Mouse (Mus musculus) stomach, embryonic 14.5 days (tissue): ENCODE results near the gene 1700012B07Rik. TPM values are rescaled to one million over a fixed set of nuclear protein-coding genes. Genes with fewer than 3 reads are reported as not detected.

Experiments
- ATAC-seq: fragments of 200-750 bp; cut with Nextera tagmentation; 2 replicates; pipeline ENCODE4 v1.8.0; 2017; ENCODE audit warnings: low read depth, moderate TSS enrichment; ENCODE audit not compliant: insufficient number of reproducible peaks, insufficient read depth, low FRiP score
- H3K27ac ChIP-seq: fragments of 300-500 bp; sonication (generic); 2 replicates; pipeline ENCODE4 v1.5.1; 2014; ENCODE audit warnings: mild to moderate bottlenecking, low read length, moderate library complexity, mixed read lengths
- H3K27me3 ChIP-seq: fragments of 300-500 bp; sonication (generic); 2 replicates; pipeline ENCODE4 v1.6.1; 2014; ENCODE audit warnings: low read length, control low read depth, mixed read lengths; ENCODE audit not compliant: control insufficient read depth, insufficient read depth
- H3K36me3 ChIP-seq: fragments of 300-500 bp; sonication (generic); 2 replicates; pipeline ENCODE4 v1.6.1; 2014; ENCODE audit warnings: mild to moderate bottlenecking, control low read depth, low read length, moderate library complexity, mixed read lengths; ENCODE audit not compliant: control insufficient read depth, insufficient read depth
- H3K4me1 ChIP-seq: fragments of 300-500 bp; sonication (generic); 2 replicates; pipeline ENCODE4 v1.6.1; 2014; ENCODE audit warnings: low read length, control low read depth, mixed read lengths; ENCODE audit not compliant: control insufficient read depth, insufficient read depth
- H3K4me2 ChIP-seq: fragments of 300-500 bp; sonication (generic); replicated peaks from 2 replicates; pipeline ENCODE4 v1.6.1; 2014; ENCODE audit warnings: low read depth, low read length, control low read depth
- H3K4me3 ChIP-seq: fragments of 300-500 bp; sonication (generic); 2 replicates; pipeline ENCODE4 v1.5.1; 2014; ENCODE audit warnings: low read depth, low read length, control low read depth
- H3K9ac ChIP-seq: fragments of 300-500 bp; sonication (generic); replicated peaks from 2 replicates; pipeline ENCODE4 v1.6.1; 2014; ENCODE audit warnings: low read depth, mild to moderate bottlenecking, control low read depth, low read length, moderate library complexity, mixed read lengths
- H3K9me3 ChIP-seq: fragments of 300-500 bp; sonication (generic); 2 replicates; pipeline ENCODE4 v1.6.1; 2016; ENCODE audit warnings: low read depth, low read length, control low read depth; ENCODE audit not compliant: control insufficient read depth
- WGBS: fragments of 180-500 bp; shearing (Covaris S2); extraction: QIAGEN DNeasy Blood & Tissue Kit; methylation state at CpG from one replicate; pipeline ENCODE4 v1.1.7; 2014; 5-methylcytosine and 5-hydroxymethylcytosine counted together
- polyA plus RNA-seq: library from polyadenylated mRNA; unstranded; fragments of >200 nt; fragmentation: Nextera tagmentation; extraction: Ambion mirVana; gene quantifications from 2 replicates; pipeline ENCODE4 v1.2.1, GENCODE M21; 2014

Gene 1700012B07Rik
- polyA plus RNA-seq, 1 experiment from 2014 or later = not detected

DNA sequence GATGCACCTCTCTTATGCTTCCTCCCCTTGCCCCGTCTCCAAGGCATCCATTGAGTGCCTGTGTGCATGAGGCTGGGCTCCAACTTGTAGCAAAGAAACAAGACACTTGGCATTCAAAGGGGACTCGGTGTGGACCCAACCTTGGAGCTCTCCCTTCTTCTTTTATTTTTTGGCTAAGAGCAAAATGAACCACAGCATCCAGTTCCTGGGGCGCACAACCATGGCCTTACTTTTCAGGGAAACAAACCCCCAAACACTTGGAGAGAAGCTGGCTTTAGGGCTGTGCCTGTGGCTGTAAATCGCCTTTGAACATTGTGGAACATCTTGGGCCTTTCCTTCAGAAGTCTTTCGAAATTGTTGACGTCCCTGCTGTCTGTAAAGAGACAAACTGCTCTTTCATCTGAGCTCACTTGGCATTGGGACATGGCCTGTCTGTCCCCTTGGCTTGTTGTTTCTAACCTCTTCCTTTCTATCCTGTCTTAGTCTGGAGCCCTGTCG, 73.7 kb downstream of the 1700012B07Rik start:
- no peaks in the 10 kb centered on the region for H3K36me3 ChIP-seq
- no peaks in the 10 kb centered on the region for H3K9me3 ChIP-seq
- H3K27me3 ChIP-seq = no peaks in the 10 kb centered on the region
- H3K9ac ChIP-seq = no peak overlapping the region
- ATAC-seq = no peak
- WGBS = 84% methylated on average over 7 of the region's 7 CpGs
- H3K4me3 ChIP-seq = no peak overlapping the region
- H3K4me2 ChIP-seq = no peak overlapping the region
- no peaks in the 10 kb centered on the region for H3K4me1 ChIP-seq
- H3K27ac ChIP-seq = no peak overlapping the region

DNA sequence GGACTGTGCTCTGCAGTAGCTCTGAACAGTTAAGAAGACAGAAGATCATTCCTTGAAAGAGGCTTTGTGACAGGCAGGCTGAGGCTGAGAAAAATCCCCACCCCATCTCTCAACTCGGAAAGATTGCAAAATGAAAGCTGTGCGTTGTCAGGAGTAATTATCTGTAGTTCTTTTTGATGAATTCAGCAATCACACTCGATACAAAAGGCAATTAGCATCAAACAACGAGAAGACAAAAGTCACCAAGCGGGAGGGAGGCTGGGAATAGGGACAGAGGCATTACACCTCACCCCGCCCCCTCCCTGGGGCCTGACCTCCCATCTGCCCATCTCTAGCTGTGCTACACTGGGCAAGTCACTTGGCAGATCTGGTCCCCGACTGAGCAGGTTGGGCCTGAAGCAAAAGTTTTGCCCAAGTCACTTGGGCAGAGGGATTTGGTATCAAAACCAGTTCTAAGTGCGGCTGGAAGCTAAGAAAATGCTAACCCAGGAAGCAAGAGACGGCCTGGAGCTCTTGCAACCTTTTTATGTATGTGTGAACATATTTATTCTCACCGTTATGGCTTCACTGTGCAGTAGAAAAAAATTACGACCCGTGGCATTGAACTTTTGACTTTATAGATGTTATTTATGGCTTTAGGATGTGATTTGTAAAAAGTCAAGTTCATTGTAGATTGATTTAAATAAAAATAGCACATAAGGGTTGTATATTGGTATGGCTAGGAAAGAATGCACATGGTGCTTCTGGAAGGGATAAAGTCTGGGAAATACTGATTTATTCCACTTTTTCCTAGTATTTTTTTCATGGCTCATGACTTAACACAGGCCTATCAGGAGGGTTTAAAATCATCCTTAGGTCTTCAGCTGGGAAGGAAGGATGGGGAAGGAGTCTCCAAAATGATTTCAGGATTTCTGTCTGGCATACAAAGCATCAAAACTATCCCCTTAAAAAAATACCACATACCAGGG, 75.9 kb downstream of the 1700012B07Rik start:
- Histone ChIP-seq H3K4me3 (no peak overlapping the region), H3K27me3 (no peaks in the 10 kb centered on the region), H3K9ac (no peak overlapping the region), H3K4me1 (no peaks in the 10 kb centered on the region), H3K9me3 (no peaks in the 10 kb centered on the region), H3K4me2 (no peak overlapping the region), H3K27ac (no peak overlapping the region), H3K36me3 (no peaks in the 10 kb centered on the region)
- WGBS = 44% methylated on average over 12 of the region's 12 CpGs
- ATAC-seq = no peak

DNA sequence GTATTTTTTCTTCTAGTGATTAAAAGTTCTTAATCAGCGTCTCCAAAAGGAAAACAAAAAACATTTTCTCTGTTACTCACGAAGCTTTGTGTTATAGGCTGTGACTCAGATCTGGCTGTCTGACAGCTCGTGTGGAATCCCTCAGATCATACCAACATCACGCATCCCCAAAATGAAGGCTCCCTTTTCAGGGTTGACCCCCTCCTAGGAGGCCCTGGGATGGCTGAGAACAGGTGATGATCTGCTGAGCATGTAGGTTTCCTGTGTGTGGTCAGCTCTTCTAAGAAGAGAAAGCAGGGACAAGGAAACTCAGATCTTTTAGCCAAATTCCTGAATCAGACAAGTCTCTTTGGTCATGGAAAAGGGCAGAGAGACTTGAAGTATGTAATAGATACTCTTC, 82.6 kb downstream of the 1700012B07Rik start:
- Histone ChIP-seq H3K27me3 (no peaks in the 10 kb centered on the region), H3K4me1 (no peaks in the 10 kb centered on the region), H3K9ac (no peak overlapping the region), H3K4me2 (no peak overlapping the region), H3K9me3 (no peaks in the 10 kb centered on the region), H3K36me3 (no peaks in the 10 kb centered on the region), H3K4me3 (no peak overlapping the region), H3K27ac (no peak overlapping the region)
- ATAC-seq = no peak
- WGBS = 80% methylated on average over 4 of the region's 4 CpGs

DNA sequence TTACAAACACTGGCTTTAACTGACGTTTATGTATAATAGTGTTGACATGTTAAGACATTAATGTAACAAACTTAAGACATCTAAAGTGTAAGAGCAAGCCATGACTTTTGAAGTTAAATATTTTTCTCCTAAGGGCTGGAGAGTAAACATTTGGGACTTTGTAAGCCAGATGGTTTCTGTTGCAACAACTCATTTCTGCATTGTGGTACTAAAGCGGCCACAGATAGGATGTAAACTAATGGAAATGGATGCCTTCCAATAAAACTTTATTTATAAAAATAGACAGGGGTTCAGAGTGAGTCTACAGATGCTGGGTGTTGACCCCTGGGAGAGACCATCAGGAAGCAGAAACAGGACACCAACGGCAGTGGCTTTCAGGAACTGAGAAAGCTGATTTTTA, 89.9 kb downstream of the 1700012B07Rik start:
- no peak overlapping the region for H3K4me2 ChIP-seq
- no peak for ATAC-seq
- H3K27ac ChIP-seq = no peak overlapping the region
- no peaks in the 10 kb centered on the region for H3K27me3 ChIP-seq
- no peak overlapping the region for H3K4me3 ChIP-seq
- H3K4me1 ChIP-seq = no peaks in the 10 kb centered on the region
- 24% methylated on average over 3 of the region's 3 CpGs for WGBS
- no peaks in the 10 kb centered on the region for H3K9me3 ChIP-seq
- H3K36me3 ChIP-seq = no peaks in the 10 kb centered on the region
- no peak overlapping the region for H3K9ac ChIP-seq

Other genes with a start within 250 kb of the 1700012B07Rik start
- 21.3 and 25.0 TPM in 2 replicates for gene Wipi1, start 216.1 kb downstream of the 1700012B07Rik start, polyA plus RNA-seq
- gene Prkar1a, start 178.6 kb downstream of the 1700012B07Rik start, polyA plus RNA-seq = 340 and 351 TPM in 2 replicates
- 0.86 and 1.2 TPM in 2 replicates for gene Fam20a, start 105.8 kb downstream of the 1700012B07Rik start, polyA plus RNA-seq
- 0.52 and 0.58 TPM in 2 replicates for gene Abca8b, start 167.8 kb upstream of the 1700012B07Rik start, polyA plus RNA-seq